8 mouse cellular contexts compared by ENCODE assay signal in genomic region chr7:128459791-128460130, GRCm38 (mm10). TPM values are rescaled to one million over a fixed set of nuclear protein-coding genes. Genes with fewer than 3 reads are reported as not detected.
A peak's percentile ranks its signal among the peaks of the same experiment; 100 is the strongest.
DNase-seq lines count a peak whose midpoint lies in the region; ATAC-seq lines count a peak whose summit lies in the region.

No protein-coding gene starts in this region.

- peak overlapping the region; percentile 90 for H3K4me3 ChIP-seq in forebrain, embryonic 11.5 days (ENCODE audit: low read depth, low read length)
- peak overlapping the region; percentile 84 for H3K4me3 ChIP-seq in limb, embryonic 15.5 days
- peak overlapping the region; percentile 75 for H3K4me3 ChIP-seq in stomach, embryonic 16.5 days (replicated peaks; ENCODE audit: low read length)

- peak overlapping the region; percentile 92 for H3K9ac ChIP-seq in forebrain, embryonic 11.5 days (ENCODE audit: low read length)
- H3K9ac ChIP-seq in limb, embryonic 15.5 days: no peak overlapping the region; the same call in 1 of the 2 replicates
- peak overlapping the region; percentile 92 for H3K9ac ChIP-seq in stomach, embryonic 16.5 days (ENCODE audit: low read length)

- no peaks in the 10 kb centered on the region for H3K27me3 ChIP-seq in forebrain, embryonic 11.5 days (ENCODE audit: control insufficient read depth, insufficient read depth, low read length)
- H3K27me3 ChIP-seq in limb, embryonic 15.5 days: no peaks in the 10 kb centered on the region
- H3K27me3 ChIP-seq in stomach, embryonic 16.5 days (ENCODE audit: control insufficient read depth, insufficient read depth, low read length): no peaks in the 10 kb centered on the region

- WGBS in forebrain, embryonic 11.5 days: 15% methylated on average over 4 of the region's 4 CpGs
- 18% methylated on average over 4 of the region's 4 CpGs for WGBS in limb, embryonic 15.5 days
- WGBS in stomach, embryonic 16.5 days: 10% methylated on average over 4 of the region's 4 CpGs

- peak; percentile 22 for DNase-seq in retina, embryonic 14.5 days (ENCODE audit: low spot score)
- DNase-seq in retina, postnatal 1 day: no peak
- DNase-seq in forebrain, embryonic 11.5 days (ENCODE audit: low spot score): no peak
- DNase-seq in spleen, adult 18-20 months: no peak
- no peak for DNase-seq in ovary, postnatal 10 days (ENCODE audit: low spot score)
- DNase-seq in layer of hippocampus, postnatal 36 days: no peak

- no peaks in the 10 kb centered on the region for H3K36me3 ChIP-seq in forebrain, embryonic 11.5 days (ENCODE audit: control insufficient read depth, insufficient read depth, low read length)
- no peaks in the 10 kb centered on the region for H3K36me3 ChIP-seq in limb, embryonic 15.5 days
- no peaks in the 10 kb centered on the region for H3K36me3 ChIP-seq in stomach, embryonic 16.5 days (ENCODE audit: control insufficient read depth, insufficient read depth, low read length)

- ATAC-seq in forebrain, embryonic 11.5 days (replicated peaks; ENCODE audit: low FRiP score): no peak
- no peak for ATAC-seq in limb, embryonic 15.5 days (ENCODE audit: insufficient number of reproducible peaks, low FRiP score, low TSS enrichment, low read depth)
- no peak for ATAC-seq in stomach, embryonic 16.5 days (ENCODE audit: insufficient read depth, low FRiP score)

- H3K4me2 ChIP-seq in forebrain, embryonic 11.5 days (ENCODE audit: low read depth, low read length, severe bottlenecking): peak overlapping the region; percentile 60
- peak overlapping the region; percentile 81 for H3K4me2 ChIP-seq in limb, embryonic 15.5 days
- H3K4me2 ChIP-seq in stomach, embryonic 16.5 days (ENCODE audit: low read depth, low read length): peak overlapping the region; percentile 93

- H3K27ac ChIP-seq in forebrain, embryonic 11.5 days (ENCODE audit: low read depth, low read length): no peak overlapping the region
- 0 out of 2 replicates have a peak overlapping the region, but pooled peaks have one; percentile 96 for H3K27ac ChIP-seq in limb, embryonic 15.5 days
- H3K27ac ChIP-seq in stomach, embryonic 16.5 days (ENCODE audit: low read length): peak overlapping the region; percentile 95; the same call in 1 of the 2 replicates

- peaks cover 4% of the 10 kb centered on the region; the same call in 1 of the 2 replicates for H3K4me1 ChIP-seq in forebrain, embryonic 11.5 days (replicated peaks; ENCODE audit: control insufficient read depth, insufficient read depth, low read length)
- H3K4me1 ChIP-seq in limb, embryonic 15.5 days: peaks cover 16% of the 10 kb centered on the region
- peaks cover 13% of the 10 kb centered on the region for H3K4me1 ChIP-seq in stomach, embryonic 16.5 days (ENCODE audit: control insufficient read depth, insufficient read depth, low read length)

- no peaks in the 10 kb centered on the region for H3K9me3 ChIP-seq in forebrain, embryonic 11.5 days (ENCODE audit: control insufficient read depth, low read length)
- H3K9me3 ChIP-seq in limb, embryonic 15.5 days: no peaks in the 10 kb centered on the region
- no peaks in the 10 kb centered on the region for H3K9me3 ChIP-seq in stomach, embryonic 16.5 days (replicated peaks; ENCODE audit: control insufficient read depth, low read length)

RNA-seq across cellular contexts. Expression of gene Tial1, which starts 1.8 kb away (rescaled TPM):
- 37.9 and 48.2 TPM in 2 replicates for polyA plus RNA-seq in forebrain, embryonic 11.5 days (2014; fragmentation: Nextera tagmentation; extraction: Ambion mirVana)
- 23.5 and 27.4 TPM in 2 replicates for polyA plus RNA-seq in limb, embryonic 15.5 days (2015; fragmentation: Nextera tagmentation; extraction: Ambion mirVana)
- polyA plus RNA-seq in stomach, embryonic 16.5 days (2015; fragmentation: Nextera tagmentation; extraction: Ambion mirVana): 20.8 and 24.4 TPM in 2 replicates
- 100 to 1,000 TPM; 116 to 124 TPM for total RNA-seq in layer of hippocampus, postnatal 36 days (2021)

RNA-seq across cellular contexts. Expression of gene Rgs10, which starts 41.2 kb away (rescaled TPM):
- polyA plus RNA-seq in forebrain, embryonic 11.5 days (2014; fragmentation: Nextera tagmentation; extraction: Ambion mirVana): 6.0 and 6.6 TPM in 2 replicates
- polyA plus RNA-seq in limb, embryonic 15.5 days (2015; fragmentation: Nextera tagmentation; extraction: Ambion mirVana): 13.8 and 14.2 TPM in 2 replicates
- 23.7 and 24.0 TPM in 2 replicates for polyA plus RNA-seq in stomach, embryonic 16.5 days (2015; fragmentation: Nextera tagmentation; extraction: Ambion mirVana)
- total RNA-seq in layer of hippocampus, postnatal 36 days (2021): 10 to 100 TPM; 44.3 to 47.8 TPM
